Mouse (Mus musculus) MEL (cell line): ENCODE data around the gene Tmed9. TPM values are rescaled to one million over a fixed set of nuclear protein-coding genes. Genes with fewer than 3 reads are reported as not detected.

ENCODE experiments used
- DNase-seq: peaks from one replicate; pipeline ENCODE4 v3.0.0; 2011; ENCODE audit warnings: low read depth, low spot score
- H3K27ac ChIP-seq: 2 replicates; pipeline ENCODE4 v1.5.1; 2012; ENCODE audit warnings: low read depth, mild to moderate bottlenecking, control low read depth, low read length, moderate library complexity; ENCODE audit not compliant: control insufficient read depth
- H3K27me3 ChIP-seq, 2 experiments: fragments of 150-350 bp in 1 of 2; sonication (generic) in 1 of 2; 2 replicates each; pipeline ENCODE4 v1.6.1; 2012; ENCODE audit warnings: low read length in 2 of 2, mild to moderate bottlenecking in 2 of 2, improper control_type of control experiment in 1 of 2, moderate library complexity in 1 of 2; ENCODE audit not compliant: insufficient read depth in 2 of 2, control insufficient read depth in 1 of 2
- H3K36me3 ChIP-seq, 2 experiments: 2 replicates each; pipeline ENCODE4 v1.6.1; 2012 to 2014; ENCODE audit warnings: low read length in 2 of 2, improper control_type of control experiment in 1 of 2, inconsistent platforms in 1 of 2, mild to moderate bottlenecking in 1 of 2; ENCODE audit not compliant: insufficient read depth in 2 of 2, control insufficient read depth in 1 of 2
- H3K4me1 ChIP-seq, 2 experiments: fragments of 150-350 bp in 1 of 2; sonication (generic) in 1 of 2; 2 replicates each; pipeline ENCODE4 v1.6.1; 2012; ENCODE audit warnings: low read length in 2 of 2, improper control_type of control experiment in 1 of 2, mild to moderate bottlenecking in 1 of 2; ENCODE audit not compliant: insufficient read depth in 2 of 2, control insufficient read depth in 1 of 2
- H3K4me3 ChIP-seq, 2 experiments: fragments of 150-350 bp in 1 of 2; sonication (generic) in 1 of 2; 2 replicates each; pipeline ENCODE4 v1.5.1; 2012; ENCODE audit warnings: low read depth in 2 of 2, low read length in 2 of 2, mild to moderate bottlenecking in 2 of 2, moderate library complexity in 2 of 2, control low read depth in 1 of 2, improper control_type of control experiment in 1 of 2; ENCODE audit not compliant: control insufficient read depth in 1 of 2, insufficient read depth in 1 of 2
- H3K79me2 ChIP-seq: 2 replicates; pipeline ENCODE4 v1.6.1; 2012; ENCODE audit warnings: mild to moderate bottlenecking, low read length, moderate library complexity; ENCODE audit not compliant: control insufficient read depth, poor library complexity, insufficient read depth
- H3K9ac ChIP-seq: 2 replicates; pipeline ENCODE4 v1.6.1; 2012; ENCODE audit warnings: low read depth, mild to moderate bottlenecking, control low read depth, low read length, moderate library complexity; ENCODE audit not compliant: control insufficient read depth, poor library complexity, severe bottlenecking
- H3K9me3 ChIP-seq: fragments of 150-350 bp; sonication (generic); replicated peaks from 2 replicates; pipeline ENCODE4 v1.6.1; 2012; ENCODE audit warnings: mild to moderate bottlenecking, low read length, improper control_type of control experiment, moderate library complexity; ENCODE audit not compliant: insufficient read depth
- BHLHE40 ChIP-seq: IDR thresholded peaks from 2 replicates; pipeline ENCODE4 v1.6.1; 2012; ENCODE audit warnings: low read depth, mild to moderate bottlenecking, inconsistent platforms, low read length, improper control_type of control experiment, borderline replicate concordance
- CTCF ChIP-seq, 3 experiments: IDR thresholded peaks in 2 of 3; conservative IDR thresholded peaks in 1 of 3; 2 replicates each; pipeline ENCODE4 v1.5.1; 2011 to 2012; ENCODE audit warnings: low read length in 3 of 3, low read depth in 2 of 3, mild to moderate bottlenecking in 2 of 3, improper control_type of control experiment in 1 of 3, inconsistent platforms in 1 of 3, mixed read lengths in 1 of 3, moderate library complexity in 1 of 3; ENCODE audit not compliant: control insufficient read depth in 1 of 3, insufficient read depth in 1 of 3, poor library complexity in 1 of 3, severe bottlenecking in 1 of 3
- E2F4 ChIP-seq: IDR thresholded peaks from 2 replicates; pipeline ENCODE4 v1.6.1; 2011; ENCODE audit warnings: low read depth, low read length, improper control_type of control experiment, borderline replicate concordance
- GATA1 ChIP-seq: IDR thresholded peaks from 2 replicates; pipeline ENCODE4 v1.6.1; 2011; ENCODE audit warnings: low read depth, low read length, improper control_type of control experiment
- KAT2A ChIP-seq: conservative IDR thresholded peaks from 2 replicates; pipeline ENCODE4 v1.6.1; 2012; ENCODE audit warnings: low read depth, low read length, improper control_type of control experiment, inconsistent platforms
- MAZ ChIP-seq: IDR thresholded peaks from 2 replicates; pipeline ENCODE4 v1.6.1; 2012; ENCODE audit warnings: low read depth, mild to moderate bottlenecking, inconsistent platforms, low read length, improper control_type of control experiment
- MXI1 ChIP-seq: IDR thresholded peaks from 2 replicates; pipeline ENCODE4 v1.6.1; 2011; ENCODE audit warnings: mild to moderate bottlenecking, low read depth, low read length, improper control_type of control experiment
- MYC ChIP-seq: IDR thresholded peaks from 2 replicates; pipeline ENCODE4 v1.6.1; 2011; ENCODE audit warnings: low read depth, mild to moderate bottlenecking, low read length, improper control_type of control experiment, moderate library complexity
- NELFE ChIP-seq: IDR thresholded peaks from 2 replicates; pipeline ENCODE4 v1.6.1; 2011; ENCODE audit warnings: low read depth, low read length, improper control_type of control experiment
- POLR2A ChIP-seq, 2 experiments: IDR thresholded peaks; 2 replicates each; pipeline ENCODE4 v1.6.1; 2011 to 2012; ENCODE audit warnings: low read length in 2 of 2, mild to moderate bottlenecking in 2 of 2, control low read depth in 1 of 2, improper control_type of control experiment in 1 of 2, low read depth in 1 of 2, moderate library complexity in 1 of 2; ENCODE audit not compliant: control insufficient read depth in 1 of 2, insufficient read depth in 1 of 2, poor library complexity in 1 of 2
- POLR2AphosphoS5 ChIP-seq: IDR thresholded peaks from 2 replicates; pipeline ENCODE4 v1.6.1; 2012; ENCODE audit warnings: low read depth, borderline replicate concordance, mild to moderate bottlenecking, inconsistent platforms, low read length, moderate library complexity, mixed read lengths
- SIN3A ChIP-seq: IDR thresholded peaks from 2 replicates; pipeline ENCODE4 v1.6.1; 2012; ENCODE audit warnings: low read length, improper control_type of control experiment, inconsistent platforms
- UBTF ChIP-seq: IDR thresholded peaks from 2 replicates; pipeline ENCODE4 v1.6.1; 2012; ENCODE audit warnings: low read depth, mild to moderate bottlenecking, inconsistent platforms, low read length, improper control_type of control experiment, moderate library complexity, borderline replicate concordance; ENCODE audit not compliant: insufficient read depth
- ZNF384 ChIP-seq: IDR thresholded peaks from 2 replicates; pipeline ENCODE4 v1.6.1; 2012; ENCODE audit warnings: low read depth, mild to moderate bottlenecking, inconsistent platforms, low read length, improper control_type of control experiment
- polyA plus RNA-seq, 2 experiments: library from polyadenylated mRNA; stranded (reverse) in 1 of 2; unstranded in 1 of 2; fragments of >175 nt in 1 of 2; fragments of >200 nt in 1 of 2; gene quantifications; 2 replicates each; pipeline versions ENCODE4 v1.2.1 to v1.2.4; 2012; ENCODE audit warnings: low replicate concordance in 2 of 2, low read depth in 1 of 2; ENCODE audit not compliant: insufficient read length in 2 of 2, insufficient read depth in 1 of 2, missing spikeins in 1 of 2
- total RNA-seq: library from RNA; depleted of rRNA; stranded (reverse); fragments of 300-350 nt; gene quantifications from 2 replicates; pipeline ENCODE4 v1.2.3, GENCODE M21; 2012

The Tmed9 gene
- total and polyA plus RNA-seq, 3 experiments = 218 to 222 TPM; not detected in 1

GRCm38 (mm10) chr13:55592512-55593253, 19.2 kb downstream of the Tmed9 start (continued):
- TF ChIP-seq MYC (peak; percentile 70; the same call in 1 of the 2 replicates), E2F4 (no peak), UBTF (no peak)
- TF ChIP-seq, all 39 proteins: peak for 16

GRCm38 (mm10) chr13:55593254-55593747, 19.8 kb downstream of the Tmed9 start:
- Histone ChIP-seq H3K27ac (peak overlapping the region; percentile 61), H3K27me3 (no peaks in the 10 kb centered on the region), H3K9ac (peak overlapping the region; percentile 91), H3K4me3 (peak overlapping the region; percentile 90 to 93), H3K9me3 (no peaks in the 10 kb centered on the region), H3K4me1 (peaks cover 0 to 10% of the 10 kb centered on the region in 2 experiments; a peak in 1 of 4 replicates), H3K36me3 (peaks cover 8 to 13% of the 10 kb centered on the region in 2 experiments; a peak in 3 of 4 replicates), H3K79me2 (peaks cover 15% of the 10 kb centered on the region)
- no peak for DNase-seq
- TF ChIP-seq POLR2A (IDR thresholded peaks at IDR 0.05; ENCODE audit: control insufficient read depth in 1 of 2, insufficient read depth in 1 of 2, low read depth in 1 of 2, low read length in 2 of 2, poor library complexity in 1 of 2) (no peak), SIN3A (peak; percentile 60; the same call in 1 of the 2 replicates), MXI1 (0 out of 2 replicates have a peak, but pooled peaks have one; percentile 31)

DNA sequence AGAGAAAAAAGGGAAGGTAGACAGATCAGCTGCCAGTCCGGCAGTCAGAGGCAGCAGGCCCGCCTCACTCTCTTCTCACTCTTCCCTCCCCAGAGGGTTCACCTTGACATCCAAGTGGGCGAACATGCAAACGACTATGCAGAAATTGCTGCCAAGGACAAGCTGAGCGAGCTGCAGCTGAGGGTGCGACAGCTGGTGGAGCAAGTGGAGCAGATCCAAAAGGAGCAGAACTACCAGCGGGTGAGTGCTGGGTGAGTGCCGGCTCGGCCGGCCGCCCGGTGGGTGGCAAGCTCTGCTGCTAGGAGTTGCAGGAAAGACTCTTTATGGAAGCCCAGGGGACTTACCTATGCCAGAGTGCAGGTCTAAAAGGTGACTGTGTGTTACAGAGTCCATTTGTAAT, 21.8 kb downstream of the Tmed9 start:
- no peak for DNase-seq
- Histone ChIP-seq H3K27ac (no peak overlapping the region), H3K4me1 (peaks cover 0 to 10% of the 10 kb centered on the region in 2 experiments; a peak in 1 of 4 replicates), H3K9ac (no peak overlapping the region), H3K4me3 (no peak overlapping the region), H3K9me3 (no peaks in the 10 kb centered on the region)
- TF ChIP-seq E2F4 (no peak), ZNF384 (no peak), KAT2A (no peak), GATA1 (no peak), MAZ (no peak), NELFE (no peak), POLR2AphosphoS5 (no peak), CTCF (IDR thresholded peaks at IDR 0.05 in 2 of 3, conservative IDR thresholded peaks at IDR 0.05 in 1 of 3; ENCODE audit: control insufficient read depth in 1 of 3, insufficient read depth in 1 of 3, low read depth in 2 of 3, low read length in 3 of 3, poor library complexity in 1 of 3, severe bottlenecking in 1 of 3) (no peak), BHLHE40 (no peak)
- TF ChIP-seq, all 39 proteins: peak for 0
- Histone ChIP-seq H3K27me3 (no peaks in the 10 kb centered on the region), H3K36me3 (peaks cover 8 to 13% of the 10 kb centered on the region in 2 experiments; a peak in 3 of 4 replicates), H3K79me2 (peaks cover 20% of the 10 kb centered on the region)
